Mouse (Mus musculus) gastrocnemius, adult 2 months (tissue): Measurements from ENCODE around the gene Ptprg. TPM values are rescaled to one million over a fixed set of nuclear protein-coding genes. Genes with fewer than 3 reads are reported as not detected.
A peak's percentile ranks its signal among the peaks of the same experiment; 100 is the strongest.
"Not testable (repeated sequence)": the region's sequence is repeated elsewhere in the genome, so short reads cannot be mapped to it uniquely, and the experiment has no call there.

Experiments
- DNase-seq: peaks from one replicate; pipeline ENCODE4 v3.0.0; 2022
- H3K27ac ChIP-seq: fragments of 200-600 bp; 2 replicates; pipeline ENCODE4 v1.8.1; 2022; ENCODE audit warnings: mild to moderate bottlenecking
- H3K4me3 ChIP-seq: fragments of 200-600 bp; 2 replicates; pipeline ENCODE4 v1.8.1; 2022; ENCODE audit warnings: mild to moderate bottlenecking, moderate library complexity
- CTCF ChIP-seq: fragments of 200-600 bp; IDR thresholded peaks from 2 replicates; pipeline ENCODE4 v1.8.1; 2022; ENCODE audit warnings: antibody characterized with exemption, mild to moderate bottlenecking, moderate library complexity
- intact Hi-C: fragments of 180-260 bp; cut with DNase I; formaldehyde crosslinking; loops from one replicate; pipeline ENCODE4 v1.15.1; 2025
- total RNA-seq, 2 experiments: library from RNA; stranded (reverse); gene quantifications; 2 replicates each; pipeline ENCODE4 v1.2.3; 2021

Ptprg gene
- total RNA-seq, 2 experiments from 2014 or later, result 26.3 to 32.5 TPM

DNA sequence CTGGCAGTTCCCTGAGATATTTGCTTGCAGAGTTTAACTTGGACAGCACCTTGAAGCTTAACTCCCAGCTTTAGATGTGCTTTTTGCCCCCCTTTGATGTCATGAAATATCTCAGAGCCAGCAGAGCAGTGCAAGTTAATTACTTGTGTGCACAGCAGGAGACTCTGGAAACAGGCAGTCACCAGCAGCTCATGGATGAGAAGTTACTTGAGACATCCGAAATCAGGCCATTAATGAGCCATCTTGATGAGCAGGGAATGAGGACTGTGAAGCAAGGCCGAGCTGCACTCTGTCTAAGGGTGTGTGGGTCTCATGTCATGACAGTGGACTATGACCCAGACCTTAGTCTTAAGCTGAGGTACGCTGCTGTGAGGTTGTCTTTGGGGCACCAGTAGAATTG lies 379.2 kb downstream of the Ptprg start:
- intact Hi-C loops, result no loop called here
- H3K27ac ChIP-seq, result no peak overlapping the region
- H3K4me3 ChIP-seq, result no peak overlapping the region
- no peak for DNase-seq
- TF ChIP-seq CTCF, result no peak

DNA sequence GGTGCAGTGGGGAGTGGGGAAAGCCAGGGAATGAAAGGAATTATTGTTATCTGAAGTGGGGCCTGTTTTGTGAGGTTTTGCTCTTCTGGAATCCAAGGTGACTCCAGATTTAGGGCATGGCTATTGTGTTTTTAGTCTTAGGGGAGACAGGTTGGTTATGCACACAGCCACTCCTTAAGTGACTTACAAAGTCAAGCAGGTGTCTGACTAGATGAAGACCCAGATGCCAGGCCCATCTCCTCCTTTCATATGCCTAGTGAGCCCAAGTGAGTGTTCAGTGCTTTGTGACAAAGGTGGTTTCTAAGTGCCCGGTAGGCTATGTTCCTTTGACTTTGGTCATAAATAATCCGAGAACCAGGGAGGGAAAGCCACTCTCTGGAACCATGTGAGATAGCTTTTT lies 381.2 kb downstream of the Ptprg start:
- no peak overlapping the region for H3K27ac ChIP-seq
- no peak overlapping the region for H3K4me3 ChIP-seq
- DNase-seq, result no peak
- intact Hi-C loops, result no loop called here
- TF ChIP-seq CTCF, result no peak

DNA sequence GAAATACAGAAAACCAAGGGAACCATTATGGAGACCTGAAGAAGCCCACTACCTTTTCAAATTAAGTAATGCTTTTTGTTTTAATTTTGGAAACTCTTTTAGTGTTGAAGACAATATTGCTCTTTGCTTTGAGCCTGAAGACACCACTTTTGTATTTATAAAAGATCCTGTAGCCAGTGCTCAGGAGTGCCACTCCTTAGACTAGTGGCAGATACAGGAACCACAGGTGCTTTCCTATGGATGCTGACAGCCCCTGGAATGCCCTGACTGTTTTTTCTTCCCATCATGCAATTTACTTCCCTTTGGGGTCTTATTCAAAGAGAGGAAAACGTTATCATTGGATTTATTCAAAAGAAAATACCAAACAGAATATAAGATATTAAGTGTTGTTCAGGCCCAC lies 381.9 kb downstream of the Ptprg start:
- Histone ChIP-seq H3K27ac (no peak overlapping the region), H3K4me3 (no peak overlapping the region)
- DNase-seq, result no peak
- intact Hi-C loops, result no loop called here
- TF ChIP-seq CTCF, result peak; percentile 29

DNA sequence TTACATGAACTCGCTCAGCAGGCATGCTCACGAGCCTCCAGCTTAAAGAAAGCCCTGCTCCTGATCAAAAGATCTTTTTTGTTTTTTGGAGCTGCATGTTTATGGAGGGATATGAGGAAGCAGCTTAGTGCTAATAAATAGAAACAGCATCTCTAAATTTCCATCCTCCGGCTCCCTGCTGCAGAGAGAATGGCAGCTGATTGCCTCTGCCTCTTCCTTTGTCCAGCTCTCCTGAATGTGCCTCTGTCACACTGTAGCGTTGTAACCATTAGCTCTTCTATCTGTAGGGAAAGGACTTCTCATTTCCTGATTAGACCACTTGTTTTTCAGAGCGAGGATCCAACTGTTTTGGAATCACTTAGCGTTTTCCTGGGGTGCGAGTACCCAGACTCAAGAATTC lies 382.4 kb downstream of the Ptprg start:
- H3K27ac ChIP-seq, result no peak overlapping the region
- intact Hi-C loops, result no loop called here
- DNase-seq, result no peak
- TF ChIP-seq CTCF, result no peak
- no peak overlapping the region for H3K4me3 ChIP-seq

DNA sequence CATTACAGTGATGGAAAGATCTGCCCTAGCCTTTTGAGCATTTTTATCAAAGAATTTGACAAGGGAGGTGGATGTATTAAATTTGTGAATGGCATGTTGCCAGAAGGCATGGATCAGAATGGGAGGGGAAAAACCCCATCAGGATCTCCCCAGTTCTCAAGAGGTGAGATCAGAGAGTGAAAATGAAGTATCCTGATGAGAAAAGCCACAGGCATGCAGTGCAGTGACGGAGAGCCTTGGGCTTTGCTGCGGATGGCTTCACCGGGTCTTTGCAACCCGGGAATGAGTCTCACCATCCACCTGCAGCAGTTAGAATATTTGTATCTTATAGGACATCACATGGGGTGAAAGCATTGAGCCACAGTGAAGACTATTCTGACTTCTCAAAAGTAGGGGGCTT lies 385.6 kb downstream of the Ptprg start:
- intact Hi-C loops, result no loop called here
- no peak for DNase-seq
- no peak for TF ChIP-seq CTCF
- Histone ChIP-seq H3K27ac (no peak overlapping the region), H3K4me3 (no peak overlapping the region)

DNA sequence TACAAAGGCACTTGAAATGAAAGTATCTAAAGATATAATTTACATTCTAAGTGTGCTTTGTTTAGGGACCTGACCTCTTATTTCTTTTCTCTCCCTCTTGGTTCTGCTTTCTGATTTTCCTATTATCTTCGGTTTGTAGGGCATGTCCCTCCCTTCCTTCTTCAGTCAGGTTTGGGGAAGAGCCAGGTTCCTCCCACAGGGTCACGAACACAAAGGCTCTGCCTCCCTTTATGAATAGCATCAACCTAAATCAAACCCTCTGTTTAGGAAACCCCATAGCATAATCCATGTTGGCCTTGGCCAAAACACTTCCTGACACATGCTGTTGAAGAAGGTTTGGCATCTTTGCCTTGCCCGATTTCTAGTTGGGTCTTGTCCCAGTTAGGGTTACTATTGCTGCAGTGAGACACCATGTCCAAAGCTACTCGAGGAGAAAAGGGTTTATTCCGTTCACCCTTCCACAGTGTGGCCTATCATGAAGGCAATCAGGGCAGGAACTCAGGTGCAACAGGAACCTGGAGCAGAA lies 388.7 kb downstream of the Ptprg start:
- H3K27ac ChIP-seq, result no peak overlapping the region
- TF ChIP-seq CTCF, result no peak
- intact Hi-C loops, result no loop called here
- no peak for DNase-seq
- H3K4me3 ChIP-seq, result no peak overlapping the region

DNA sequence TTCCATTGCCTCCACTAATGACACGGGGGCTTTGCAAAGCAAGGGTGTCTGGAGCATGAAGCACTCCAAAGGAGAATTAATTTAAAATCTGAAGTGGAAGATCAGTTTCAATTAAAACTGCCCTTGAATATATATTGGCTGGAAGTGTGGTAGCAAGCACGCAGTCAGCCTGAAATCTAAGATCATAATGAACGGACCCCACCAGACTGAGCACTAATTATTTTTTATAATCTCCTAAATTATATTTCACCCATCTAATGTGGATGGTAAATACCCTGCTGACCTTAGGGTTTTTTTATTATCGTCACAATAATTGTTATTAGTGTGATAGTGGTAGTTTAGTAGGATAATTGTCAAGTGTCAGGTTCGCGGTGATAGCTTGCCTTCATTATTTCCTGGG lies 397.0 kb downstream of the Ptprg start:
- Histone ChIP-seq H3K27ac (no peak overlapping the region), H3K4me3 (no peak overlapping the region)
- intact Hi-C loops, result no loop called here
- DNase-seq, result no peak
- no peak for TF ChIP-seq CTCF

DNA sequence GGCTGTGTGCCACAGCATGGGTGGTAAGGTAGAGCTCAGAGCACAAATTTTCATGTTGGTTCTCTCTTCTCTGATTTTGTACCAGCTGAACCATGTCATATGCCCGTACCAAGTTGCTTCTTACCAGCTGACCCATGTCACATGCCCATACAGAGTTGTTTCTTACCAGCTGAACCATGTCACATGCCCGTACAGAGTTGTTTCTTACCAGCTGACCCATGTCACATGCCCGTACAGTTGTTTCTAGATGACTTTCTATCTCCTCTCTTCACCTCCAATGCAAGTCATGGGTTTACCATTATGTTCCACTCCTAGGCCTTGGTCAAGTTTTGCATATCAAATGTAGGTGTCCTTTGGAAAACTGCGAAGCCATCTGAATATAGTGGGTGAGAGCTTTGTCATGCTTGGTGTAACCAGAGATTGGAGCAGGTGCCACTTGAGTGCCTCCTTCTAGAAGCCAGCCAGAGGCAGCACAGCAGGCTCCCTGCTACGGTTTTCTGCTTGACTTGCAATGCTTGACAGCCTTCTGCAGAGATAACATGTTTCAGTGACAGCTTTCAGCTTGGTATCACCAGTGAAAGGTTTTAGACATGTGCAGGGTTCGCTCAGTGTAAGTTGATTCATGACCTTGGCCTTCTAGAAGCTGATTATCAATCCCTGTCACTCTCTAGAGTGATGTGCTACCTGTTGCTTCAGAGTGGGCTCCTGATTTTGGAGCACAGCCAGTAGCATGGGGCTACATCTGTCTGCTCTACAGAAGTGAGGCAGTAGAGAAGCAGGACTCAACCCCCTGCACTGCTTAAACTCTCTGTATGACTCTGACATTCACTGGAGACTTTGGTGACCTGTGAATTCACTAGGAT lies 401.9 kb downstream of the Ptprg start:
- Histone ChIP-seq H3K27ac (no peak overlapping the region), H3K4me3 (no peak overlapping the region)
- no peak for DNase-seq
- intact Hi-C loops, result no loop called here
- TF ChIP-seq CTCF, result no peak

DNA sequence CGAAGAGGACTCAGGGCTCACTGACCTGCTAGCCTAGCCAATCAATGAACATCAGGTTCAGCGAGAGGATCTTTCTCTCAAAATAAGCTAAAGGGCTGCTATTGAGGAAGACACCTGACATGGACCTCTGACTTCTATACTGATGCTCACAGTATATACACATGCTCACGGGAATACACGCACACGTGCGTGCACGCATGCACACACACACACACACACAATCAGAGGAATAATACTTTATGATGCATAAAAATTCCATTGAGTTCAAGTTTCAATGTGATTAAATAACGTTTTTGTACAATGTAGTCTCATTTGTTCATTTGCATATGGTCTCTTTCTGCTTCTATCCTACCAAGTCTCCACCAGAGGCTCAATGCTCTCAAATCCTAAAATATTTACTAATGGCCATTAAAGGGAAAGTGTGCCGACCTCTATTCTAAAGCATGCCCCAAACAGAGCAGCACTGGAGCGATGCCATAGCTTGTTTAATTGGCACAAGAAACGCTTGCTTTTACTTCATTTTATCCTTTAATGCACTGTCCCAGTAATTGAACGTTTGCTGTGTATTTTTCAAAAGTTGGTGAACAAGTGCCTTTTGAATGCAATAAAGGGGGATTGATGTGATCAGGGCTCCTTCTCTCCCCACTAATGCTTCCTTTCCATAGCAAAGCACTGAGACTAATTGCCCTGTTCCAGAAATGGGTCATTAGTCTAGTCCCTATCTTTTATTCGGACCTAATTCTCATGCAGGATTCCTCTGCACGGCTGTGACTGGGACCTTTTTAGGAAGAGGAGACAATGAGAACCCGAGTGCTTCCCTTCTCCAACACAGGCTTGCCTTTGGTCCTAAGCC lies 407.2 kb downstream of the Ptprg start:
- H3K27ac ChIP-seq, result no peak overlapping the region
- TF ChIP-seq CTCF, result no peak
- intact Hi-C loops, result no loop called here
- no peak overlapping the region for H3K4me3 ChIP-seq
- DNase-seq, result no peak

DNA sequence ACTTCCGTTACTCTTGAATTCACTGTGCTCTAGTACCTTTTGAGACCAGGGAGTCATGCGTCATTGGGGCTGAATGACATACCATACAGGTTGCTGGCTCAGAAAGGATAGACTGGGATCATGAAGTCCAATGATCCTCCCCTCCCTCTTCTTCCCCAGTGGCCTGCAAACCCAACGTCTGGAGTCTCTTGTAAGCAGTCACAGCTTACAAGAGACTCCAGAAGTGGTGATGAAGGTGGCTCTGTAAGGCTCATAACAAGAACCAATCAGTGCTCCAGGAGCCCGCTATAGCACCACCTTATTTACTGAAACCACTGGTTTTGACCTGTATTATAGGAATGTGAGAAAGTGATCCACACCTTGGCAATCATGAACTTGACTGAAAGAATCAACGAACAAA lies 408.8 kb downstream of the Ptprg start:
- H3K4me3 ChIP-seq, result no peak overlapping the region
- TF ChIP-seq CTCF, result no peak
- H3K27ac ChIP-seq, result no peak overlapping the region
- intact Hi-C loops, result no loop called here
- no peak for DNase-seq

DNA sequence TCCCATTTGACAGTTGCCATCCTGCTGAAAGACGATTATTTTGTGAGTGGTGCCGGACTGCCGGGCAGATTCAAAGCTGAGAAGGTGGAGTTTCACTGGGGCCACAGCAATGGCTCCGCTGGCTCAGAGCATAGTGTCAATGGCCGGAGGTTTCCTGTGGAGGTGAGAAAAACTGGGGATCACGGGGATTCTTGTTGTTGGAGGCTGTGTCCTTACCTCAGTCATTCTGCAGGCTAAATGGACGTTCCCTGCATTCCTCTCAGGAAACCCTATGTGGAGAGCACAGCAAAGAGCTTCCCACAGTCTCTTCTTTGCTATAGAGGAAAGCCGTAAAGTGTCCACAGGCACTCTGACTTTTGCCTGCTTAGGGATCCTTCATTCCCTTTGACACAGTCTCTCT lies 409.2 kb downstream of the Ptprg start:
- Histone ChIP-seq H3K27ac (no peak overlapping the region), H3K4me3 (no peak overlapping the region)
- no peak for DNase-seq
- no peak for TF ChIP-seq CTCF
- intact Hi-C loops, result no loop called here

DNA sequence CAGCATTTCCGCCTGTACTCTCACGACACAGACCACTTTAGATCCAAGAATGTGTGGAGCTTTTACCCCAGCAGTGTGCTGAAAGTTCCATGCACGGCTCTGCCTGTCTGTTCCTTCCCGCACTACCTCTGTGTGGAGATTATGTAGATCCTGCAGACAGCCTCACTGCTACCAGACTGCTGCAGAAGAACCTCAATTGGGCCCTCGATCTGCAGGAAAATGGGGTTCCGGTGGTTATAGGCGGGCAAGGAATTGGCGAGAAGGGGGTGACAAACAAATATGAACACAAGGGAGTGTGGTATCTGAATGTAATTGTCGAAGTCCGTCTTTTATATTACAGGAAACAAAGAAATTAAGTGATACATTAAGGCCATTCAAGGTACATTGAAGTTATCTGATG lies 410.5 kb downstream of the Ptprg start:
- no peak for DNase-seq
- no peak for TF ChIP-seq CTCF
- no peak overlapping the region for H3K27ac ChIP-seq
- intact Hi-C loops, result no loop called here
- no peak overlapping the region for H3K4me3 ChIP-seq

DNA sequence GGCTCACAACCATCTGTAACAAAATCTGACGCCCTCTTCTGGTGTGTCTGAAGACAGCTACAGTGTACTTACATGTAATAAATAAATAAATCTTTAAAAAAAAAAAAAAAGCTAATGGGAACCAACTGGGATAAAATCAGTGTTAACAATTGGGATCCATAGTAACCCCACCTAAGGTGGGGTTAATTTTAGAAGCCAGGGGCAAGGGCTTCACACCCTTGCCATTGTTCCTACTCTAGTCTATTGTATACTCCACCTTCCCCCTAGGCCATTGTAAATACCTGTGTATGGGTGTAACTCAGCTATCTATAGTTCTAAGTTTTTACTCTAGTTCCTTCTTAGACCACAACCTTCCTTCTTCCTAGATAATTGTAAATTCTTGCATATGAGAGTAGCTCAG lies 411.0 kb downstream of the Ptprg start:
- DNase-seq, H3K4me3 ChIP-seq, H3K27ac ChIP-seq, intact Hi-C loops: not testable (repeated sequence)
